Mouse (Mus musculus) bone marrow macrophage, adult 2 months (primary cell): ENCODE data around the gene Trappc3.

Experiments
- CTCF ChIP-seq: IDR thresholded peaks from 2 replicates; pipeline ENCODE4 v1.5.1; 2012; ENCODE audit warnings: low read depth, mild to moderate bottlenecking, low read length, moderate library complexity
- POLR2A ChIP-seq: IDR thresholded peaks from 2 replicates; pipeline ENCODE4 v1.6.1; 2012; ENCODE audit warnings: mild to moderate bottlenecking, low read depth, low read length, borderline replicate concordance

DNA sequence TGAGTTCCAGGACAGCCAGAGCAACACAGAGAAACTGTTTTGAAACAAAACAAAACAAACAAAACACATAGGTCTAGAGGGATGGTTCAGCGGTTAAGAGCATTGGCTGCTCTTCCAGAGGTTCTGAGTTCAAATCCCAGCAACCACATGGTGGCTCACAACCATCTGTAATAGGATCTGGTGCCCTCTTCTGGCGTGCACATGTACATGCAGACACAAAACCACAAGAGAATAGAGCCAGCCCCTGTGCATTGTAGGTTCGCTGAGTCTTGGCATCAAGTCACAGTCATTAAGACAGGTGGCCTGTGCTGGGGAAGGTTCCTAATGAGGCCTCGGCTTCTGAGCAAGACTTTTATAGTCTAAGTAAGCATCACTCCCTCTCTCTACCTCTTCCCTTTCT lies 41.8 kb downstream of the Trappc3 start:
- TF ChIP-seq POLR2A (no peak), CTCF (no peak)
